Comparison of ENCODE assay signal across 10 mouse cellular contexts in genomic region chr15:82259510-82259909, GRCm38 (mm10). TPM values are rescaled to one million over a fixed set of nuclear protein-coding genes. Genes with fewer than 3 reads are reported as not detected.
DNase-seq lines count a peak whose midpoint lies in the region; ATAC-seq and TF ChIP-seq lines count a peak whose summit lies in the region.
"Had no signal": no experiment of that assay in that cellular context is flagged by ENCODE, and none has a peak within 500 bp of the region (broad histone marks: within the 10 kb centered on the region; RNA-seq: fewer than 3 reads in every experiment).

No protein-coding gene starts in this region.

- no peaks in the 10 kb centered on the region for H3K9me3 ChIP-seq in heart, embryonic 12.5 days (replicated peaks)

- TF ChIP-seq POLR2A in heart, adult 2 months (IDR thresholded peaks at IDR 0.05; ENCODE audit: insufficient read depth, low read depth, low read length) = no peak

- no peaks in the 10 kb centered on the region for H3K79me2 ChIP-seq in heart, adult 2 months (replicated peaks; ENCODE audit: control insufficient read depth, insufficient read depth, low read length)

- intact Hi-C loops in heart, adult 2 months (cut with DNase I) = no loop called here

- peak; percentile 36 to 47 for DNase-seq in heart, adult 2 months
- DNase-seq in B cell, adult 2 months = peak; percentile 91
- DNase-seq in adrenal gland, postnatal 14 days = peak; percentile 84
- DNase-seq in embryo, embryonic 9.5 days (ENCODE audit: extremely low spot score) = peak; percentile 65
- DNase-seq in layer of hippocampus, adult 2 months (ENCODE audit: low spot score in 2 of 2) = peak; percentile 50 to 84
- peak; percentile 78 to 93 for DNase-seq in spleen, postnatal 4 days (ENCODE audit: low spot score in 2 of 2)

- H3K36me3 ChIP-seq in heart, adult 2 months (ENCODE audit: control insufficient read depth, insufficient read depth, low read length) = no peaks in the 10 kb centered on the region
- no peaks in the 10 kb centered on the region for H3K36me3 ChIP-seq in heart, embryonic 12.5 days

- H3K4me2 ChIP-seq in heart, embryonic 12.5 days = no peak overlapping the region

- H3K9ac ChIP-seq in heart, adult 2 months (ENCODE audit: low read depth, low read length) = no peak overlapping the region
- H3K9ac ChIP-seq in heart, embryonic 12.5 days = no peak overlapping the region

- TF ChIP-seq CTCF in heart, adult 2 months (IDR thresholded peaks at IDR 0.05) = peak; percentile 83
- peak; percentile 99 for TF ChIP-seq CTCF in layer of hippocampus, adult 2 months (conservative IDR thresholded peaks at IDR 0.05)

- H3K27ac ChIP-seq in heart, adult 2 months = no peak overlapping the region
- no peak overlapping the region for H3K27ac ChIP-seq in heart, embryonic 12.5 days (ENCODE audit: poor library complexity, severe bottlenecking)
- no peak overlapping the region for H3K27ac ChIP-seq in layer of hippocampus, adult 2 months

- H3K4me3 ChIP-seq in heart, adult 2 months = no peak overlapping the region
- H3K4me3 ChIP-seq in heart, embryonic 12.5 days = no peak overlapping the region
- no peak overlapping the region for H3K4me3 ChIP-seq in layer of hippocampus, adult 2 months
- H3K4me3 ChIP-seq: megakaryocyte, embryonic 14.5 days had no signal

- H3K27me3 ChIP-seq in heart, adult 2 months (ENCODE audit: control insufficient read depth, insufficient read depth, low read length) = no peaks in the 10 kb centered on the region; the same call in 1 of the 2 replicates
- H3K27me3 ChIP-seq in heart, embryonic 12.5 days (replicated peaks) = peaks cover 29% of the 10 kb centered on the region

- H3K4me1 ChIP-seq in heart, adult 2 months (ENCODE audit: control insufficient read depth, insufficient read depth, low read length) = no peaks in the 10 kb centered on the region
- peaks cover 13% of the 10 kb centered on the region for H3K4me1 ChIP-seq in heart, embryonic 12.5 days (replicated peaks)

- 12% methylated on average over 16 of the region's 16 CpGs for WGBS in heart, adult 2 months
- 9% methylated on average over 16 of the region's 16 CpGs for WGBS in heart, embryonic 12.5 days

- TF ChIP-seq EP300 in heart, adult 2 months (IDR thresholded peaks at IDR 0.05; ENCODE audit: insufficient read depth, low read depth, low read length) = no peak

- ATAC-seq in heart, embryonic 12.5 days (ENCODE audit: insufficient number of reproducible peaks, low FRiP score) = no peak
- ATAC-seq in megakaryocyte, adult 5-6 weeks (ENCODE audit: poor library complexity, severe bottlenecking) = peak; percentile 78

RNA-seq across cellular contexts. Expression of gene 1500009C09Rik, which starts 7.3 kb away (rescaled TPM):
- total RNA-seq in heart, adult 2 months (2021) = not detected
- 0.08 TPM in 1 of 2 replicates, not detected in the other for polyA plus RNA-seq in heart, adult 2 months (2012; rRNA removed)
- polyA plus RNA-seq in heart, embryonic 12.5 days (2016; fragmentation: Nextera tagmentation; extraction: Ambion mirVana) = not detected in 2 replicates
- 0.49 and 0.74 TPM in 2 replicates for total RNA-seq in adrenal gland, postnatal 14 days (2021)
- total RNA-seq in layer of hippocampus, adult 2 months (2021) = 100 to 1,000 TPM; 105 to 108 TPM
- total RNA-seq in megakaryocyte, adult 5-6 weeks (2015) = not detected in 2 replicates
- not detected in 2 replicates for total RNA-seq in megakaryocyte, adult 5-6 weeks (2017)

RNA-seq across cellular contexts. Expression of gene Cenpm, which starts 15.0 kb away (rescaled TPM):
- total RNA-seq in heart, adult 2 months (2021) = under 1 TPM; 0.39 to 0.42 TPM
- 0.76 and 1.7 TPM in 2 replicates for polyA plus RNA-seq in heart, adult 2 months (2012; rRNA removed)
- 57.9 and 67.0 TPM in 2 replicates for polyA plus RNA-seq in heart, embryonic 12.5 days (2016; fragmentation: Nextera tagmentation; extraction: Ambion mirVana)
- 10.9 and 12.2 TPM in 2 replicates for total RNA-seq in adrenal gland, postnatal 14 days (2021)
- total RNA-seq in layer of hippocampus, adult 2 months (2021) = 1 to 10 TPM; 2.5 TPM
- total RNA-seq in megakaryocyte, adult 5-6 weeks (2015) = 20.3 and 32.9 TPM in 2 replicates
- 10.0 and 19.5 TPM in 2 replicates for total RNA-seq in megakaryocyte, adult 5-6 weeks (2017)

RNA-seq across cellular contexts. Expression of gene Sept3, which starts 15.2 kb away (rescaled TPM):
- total RNA-seq in heart, adult 2 months (2021) = under 1 TPM; 0.39 to 0.44 TPM
- 0.43 and 0.85 TPM in 2 replicates for polyA plus RNA-seq in heart, adult 2 months (2012; rRNA removed)
- 3.8 and 4.9 TPM in 2 replicates for polyA plus RNA-seq in heart, embryonic 12.5 days (2016; fragmentation: Nextera tagmentation; extraction: Ambion mirVana)
- total RNA-seq in adrenal gland, postnatal 14 days (2021) = 6.0 and 6.1 TPM in 2 replicates
- total RNA-seq in layer of hippocampus, adult 2 months (2021) = 100 to 1,000 TPM; 652 to 661 TPM
- 0.11 TPM in 1 of 2 replicates, not detected in the other for total RNA-seq in megakaryocyte, adult 5-6 weeks (2015)
- total RNA-seq in megakaryocyte, adult 5-6 weeks (2017) = 0.08 TPM in 1 of 2 replicates, not detected in the other

RNA-seq across cellular contexts. Expression of gene Tnfrsf13c, which starts 35.3 kb away (rescaled TPM):
- under 1 TPM; 0.16 to 0.18 TPM for total RNA-seq in heart, adult 2 months (2021)
- polyA plus RNA-seq in heart, adult 2 months (2012; rRNA removed) = 0.44 and 0.86 TPM in 2 replicates
- polyA plus RNA-seq in heart, embryonic 12.5 days (2016; fragmentation: Nextera tagmentation; extraction: Ambion mirVana) = 0.09 TPM in 1 of 2 replicates, not detected in the other
- total RNA-seq in adrenal gland, postnatal 14 days (2021) = 1.0 and 6.8 TPM in 2 replicates
- total RNA-seq in layer of hippocampus, adult 2 months (2021) = under 1 TPM; 0.54 to 0.79 TPM
- 1.8 and 2.7 TPM in 2 replicates for total RNA-seq in megakaryocyte, adult 5-6 weeks (2015)
- 1.0 and 1.5 TPM in 2 replicates for total RNA-seq in megakaryocyte, adult 5-6 weeks (2017)

RNA-seq across cellular contexts. Expression of gene Wbp2nl, which starts 39.2 kb away (rescaled TPM):
- total RNA-seq in heart, adult 2 months (2021) = not detected
- not detected in 2 replicates for polyA plus RNA-seq in heart, adult 2 months (2012; rRNA removed)
- 0.35 and 0.66 TPM in 2 replicates for polyA plus RNA-seq in heart, embryonic 12.5 days (2016; fragmentation: Nextera tagmentation; extraction: Ambion mirVana)
- total RNA-seq in adrenal gland, postnatal 14 days (2021) = not detected in 2 replicates
- not detected for total RNA-seq in layer of hippocampus, adult 2 months (2021)
- total RNA-seq in megakaryocyte, adult 5-6 weeks (2015) = 0.22 TPM in 1 of 2 replicates, not detected in the other
- not detected in 2 replicates for total RNA-seq in megakaryocyte, adult 5-6 weeks (2017)
- polyA plus RNA-seq: embryonic facial prominence, embryonic 14.5 days had no signal

Comparison
In these comparisons a context has a peak if more than half of its experiments do, and no peak if none do; other contexts are left out.
1. RNA of gene 1500009C09Rik, which starts 7.3 kb away (total RNA-seq): 105 to 108 TPM in layer of hippocampus, adult 2 months; 0.49 to 0.74 TPM in adrenal gland, postnatal 14 days, not detected in heart, adult 2 months and not detected in megakaryocyte, adult 5-6 weeks; every median in the first group is over 10 times any median in the second.
2. RNA of gene Sept3, which starts 15.2 kb away (total RNA-seq): 652 to 661 TPM in layer of hippocampus, adult 2 months; 6.0 to 6.1 TPM in adrenal gland, postnatal 14 days, 0.39 to 0.44 TPM in heart, adult 2 months and 0.08 to 0.11 TPM in megakaryocyte, adult 5-6 weeks; every median in the first group is over 10 times any median in the second.
3. Peak in every context shown above with its lines, with median percentiles within 50 percentile points of each other: DNase-seq.